Mouse (Mus musculus): Measurements from ENCODE around the gene Smarcd2.
A peak's percentile ranks its signal among the peaks of the same experiment; 100 is the strongest.

GRCm38 (mm10) chr11:106308162-106308561 is 35.4 kb upstream of the Smarcd2 start:
- no peak for TF ChIP-seq CTCF (IDR thresholded peaks at IDR 0.05; ENCODE audit: control insufficient read depth, insufficient read depth, low read length)
- peak; percentile 44; the same call in 1 of the 2 replicates for TF ChIP-seq POLR2A (IDR thresholded peaks at IDR 0.05; ENCODE audit: borderline replicate concordance, control insufficient read depth, low read depth, low read length)

All from bone marrow, adult 2 months (tissue).